27 mouse cellular contexts compared by ENCODE assay signal in the genomic region with DNA sequence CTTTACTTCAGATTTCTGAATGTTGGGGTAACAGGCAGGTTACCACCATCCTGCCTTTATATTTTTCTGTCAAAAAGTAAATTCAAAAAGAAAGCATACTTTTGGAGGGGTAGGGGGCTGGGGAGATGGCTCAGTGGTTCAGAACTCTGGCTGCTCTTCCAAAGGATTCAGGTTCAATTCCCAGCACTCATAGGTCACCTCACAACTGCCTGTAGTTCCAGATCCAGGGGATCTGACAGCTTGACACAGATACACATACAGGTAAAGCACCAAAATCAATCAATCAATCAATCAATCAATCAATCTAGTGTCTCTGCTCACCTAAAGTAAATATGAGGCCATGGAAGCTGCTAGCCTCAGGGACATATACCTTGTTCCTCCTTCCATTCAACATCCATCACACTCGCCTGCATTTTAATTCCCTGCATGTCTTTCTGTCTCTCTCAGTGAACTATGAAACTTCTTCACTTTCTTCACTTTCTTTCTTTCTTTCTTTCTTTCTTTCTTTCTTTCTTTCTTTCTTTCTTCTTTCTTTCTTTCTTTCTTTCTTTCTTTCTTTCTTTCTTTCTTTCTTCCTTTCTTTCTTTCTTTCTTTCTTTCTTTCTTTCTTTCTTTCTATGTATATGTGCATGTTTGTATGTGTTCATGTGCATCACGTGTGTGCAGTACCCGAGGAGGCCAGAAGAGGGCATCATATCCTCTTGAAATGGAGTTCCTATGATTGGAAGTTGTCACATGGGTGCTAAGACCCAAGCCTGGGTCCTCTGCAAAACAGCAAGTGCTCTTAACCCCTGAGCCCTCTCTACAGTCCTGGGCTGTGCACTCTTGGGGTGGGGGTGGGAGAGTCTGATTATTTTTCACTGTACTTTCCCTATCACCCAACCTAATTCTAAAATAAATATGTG. TPM values are rescaled to one million over a fixed set of nuclear protein-coding genes. Genes with fewer than 3 reads are reported as not detected.
DNase-seq lines count a peak whose midpoint lies in the region; ATAC-seq and TF ChIP-seq lines count a peak whose summit lies in the region.
"Had no signal": no experiment of that assay in that cellular context is flagged by ENCODE, and none has a peak within 500 bp of the region (broad histone marks: within the 10 kb centered on the region; RNA-seq: fewer than 3 reads in every experiment).

No protein-coding gene starts in this region.

- DNase-seq in kidney, postnatal 0 days (ENCODE audit: low spot score), result no peak
- DNase-seq in kidney, adult 9 months, result no peak
- DNase-seq in testis, postnatal 14 days (ENCODE audit: low spot score), result no peak
- peak; percentile 64 for DNase-seq in R1 (ENCODE audit: low read depth, low spot score)
- no peak for DNase-seq in stomach, postnatal 0 days (ENCODE audit: low spot score)
- no peak for DNase-seq in right cerebral cortex, postnatal 10 days (ENCODE audit: low spot score in 2 of 2)
- DNase-seq: adrenal gland, postnatal 25 days; cerebellum, adult 9-11 months; gastrocnemius, postnatal 10 days; kidney, adult 8-10 months; kidney, postnatal 4 days; layer of hippocampus, adult 9-11 months; lung, embryonic 14.5 days; lung, postnatal 4 days; retina, postnatal 1 day; right cerebral cortex, postnatal 4 days had no signal

- no peak overlapping the region for H3K9ac ChIP-seq in kidney, postnatal 0 days (ENCODE audit: low read depth, low read length)
- no peak overlapping the region for H3K9ac ChIP-seq in stomach, postnatal 0 days (ENCODE audit: low read length)
- H3K9ac ChIP-seq in kidney, embryonic 14.5 days (ENCODE audit: low read depth, low read length), result no peak overlapping the region
- H3K9ac ChIP-seq: embryonic facial prominence, embryonic 15.5 days; hindbrain, embryonic 12.5 days; lung, embryonic 14.5 days; midbrain, embryonic 15.5 days; neural tube, embryonic 13.5 days had no signal

- no peak overlapping the region for H3K4me2 ChIP-seq in kidney, postnatal 0 days (ENCODE audit: low read length)
- H3K4me2 ChIP-seq in stomach, postnatal 0 days (replicated peaks; ENCODE audit: low read depth), result no peak overlapping the region
- no peak overlapping the region for H3K4me2 ChIP-seq in kidney, embryonic 14.5 days (replicated peaks; ENCODE audit: low read depth, low read length)
- H3K4me2 ChIP-seq: embryonic facial prominence, embryonic 15.5 days; heart, embryonic 11.5 days; hindbrain, embryonic 12.5 days; lung, embryonic 14.5 days; midbrain, embryonic 15.5 days; neural tube, embryonic 13.5 days had no signal

- TF ChIP-seq POLR2A in testis, adult 2 months (IDR thresholded peaks at IDR 0.05; ENCODE audit: control insufficient read depth, low read depth, low read length), result no peak

- WGBS in kidney, postnatal 0 days, result 91% methylated on average over 3 of the region's 3 CpGs
- 89% methylated on average over 3 of the region's 3 CpGs for WGBS in stomach, postnatal 0 days
- WGBS in kidney, embryonic 14.5 days, result 93% methylated on average over 3 of the region's 3 CpGs

- no peak overlapping the region for H3K4me3 ChIP-seq in kidney, postnatal 0 days (replicated peaks; ENCODE audit: low read depth, low read length)
- no peak overlapping the region for H3K4me3 ChIP-seq in testis, adult 2 months (ENCODE audit: control insufficient read depth, low read depth, low read length)
- H3K4me3 ChIP-seq in stomach, postnatal 0 days (ENCODE audit: low read depth, low read length), result no peak overlapping the region
- no peak overlapping the region for H3K4me3 ChIP-seq in kidney, embryonic 14.5 days (ENCODE audit: low read length)
- H3K4me3 ChIP-seq: embryonic facial prominence, embryonic 15.5 days; hindbrain, embryonic 12.5 days; left cerebral cortex, adult 2 months; limb, embryonic 10.5 days; midbrain, embryonic 15.5 days; myocyte; neural tube, embryonic 13.5 days had no signal

- no peak overlapping the region for H3K27ac ChIP-seq in kidney, postnatal 0 days
- no peak overlapping the region for H3K27ac ChIP-seq in testis, adult 2 months (ENCODE audit: control insufficient read depth, insufficient read depth, low read depth, low read length)
- no peak overlapping the region for H3K27ac ChIP-seq in stomach, postnatal 0 days (replicated peaks)
- H3K27ac ChIP-seq in kidney, embryonic 14.5 days (ENCODE audit: low read depth, low read length), result no peak overlapping the region
- H3K27ac ChIP-seq: embryonic facial prominence, embryonic 15.5 days; hindbrain, embryonic 12.5 days; left cerebral cortex, adult 2 months; limb, embryonic 10.5 days; midbrain, embryonic 15.5 days; neural tube, embryonic 13.5 days had no signal

- H3K4me1 ChIP-seq in kidney, postnatal 0 days (replicated peaks; ENCODE audit: insufficient read depth, low read length), result peaks cover 8% of the 10 kb centered on the region; the same call in 1 of the 2 replicates
- peaks cover 12% of the 10 kb centered on the region for H3K4me1 ChIP-seq in testis, adult 2 months (ENCODE audit: control insufficient read depth, insufficient read depth, low read length)
- H3K4me1 ChIP-seq in stomach, postnatal 0 days (replicated peaks; ENCODE audit: control insufficient read depth, insufficient read depth), result 0 out of 2 replicates have a peak, but pooled peaks cover 2% of the 10 kb centered on the region
- H3K4me1 ChIP-seq in kidney, embryonic 14.5 days (ENCODE audit: control insufficient read depth, insufficient read depth, low read length), result peaks cover 9% of the 10 kb centered on the region; the same call in 1 of the 2 replicates

- no peaks in the 10 kb centered on the region for H3K36me3 ChIP-seq in kidney, postnatal 0 days (ENCODE audit: insufficient read depth, low read length)
- no peaks in the 10 kb centered on the region for H3K36me3 ChIP-seq in testis, adult 2 months (ENCODE audit: control insufficient read depth, insufficient read depth, low read length)
- H3K36me3 ChIP-seq in stomach, postnatal 0 days (ENCODE audit: control insufficient read depth, insufficient read depth, low read length), result no peaks in the 10 kb centered on the region
- H3K36me3 ChIP-seq in kidney, embryonic 14.5 days (ENCODE audit: control insufficient read depth, insufficient read depth, low read length), result no peaks in the 10 kb centered on the region
- H3K36me3 ChIP-seq: embryonic facial prominence, embryonic 15.5 days; hindbrain, embryonic 12.5 days; limb, embryonic 10.5 days; midbrain, embryonic 15.5 days; neural tube, embryonic 13.5 days had no signal

- H3K9me3 ChIP-seq in kidney, postnatal 0 days (replicated peaks; ENCODE audit: low read length), result no peaks in the 10 kb centered on the region
- H3K9me3 ChIP-seq in stomach, postnatal 0 days (ENCODE audit: control insufficient read depth, low read length), result no peaks in the 10 kb centered on the region
- peaks cover 4% of the 10 kb centered on the region; the same call in 1 of the 2 replicates for H3K9me3 ChIP-seq in kidney, embryonic 14.5 days (ENCODE audit: control insufficient read depth, low read length)
- H3K9me3 ChIP-seq: embryonic facial prominence, embryonic 15.5 days; hindbrain, embryonic 12.5 days; limb, embryonic 10.5 days; neural tube, embryonic 13.5 days had no signal

- TF ChIP-seq CTCF in kidney, postnatal 0 days (IDR thresholded peaks at IDR 0.05; ENCODE audit: low read depth), result 0 out of 2 replicates have a peak, but pooled peaks have one; percentile 14
- peak; percentile 11; the same call in 1 of the 2 replicates for TF ChIP-seq CTCF in testis, adult 2 months (IDR thresholded peaks at IDR 0.05; ENCODE audit: control insufficient read depth, insufficient read depth, insufficient replicate concordance, low read depth, low read length)
- TF ChIP-seq CTCF in stomach, postnatal 0 days (IDR thresholded peaks at IDR 0.05; ENCODE audit: low read depth), result 0 out of 2 replicates have a peak, but pooled peaks have one; percentile 17

- H3K27me3 ChIP-seq in kidney, postnatal 0 days (ENCODE audit: insufficient read depth, low read length), result no peaks in the 10 kb centered on the region
- no peaks in the 10 kb centered on the region for H3K27me3 ChIP-seq in testis, adult 2 months (ENCODE audit: control insufficient read depth, insufficient read depth, low read length)
- H3K27me3 ChIP-seq in stomach, postnatal 0 days (ENCODE audit: control insufficient read depth, insufficient read depth, low read length), result no peaks in the 10 kb centered on the region
- no peaks in the 10 kb centered on the region for H3K27me3 ChIP-seq in kidney, embryonic 14.5 days (ENCODE audit: control insufficient read depth, insufficient read depth, low read length)

- TF ChIP-seq EP300 in stomach, postnatal 0 days (optimal IDR thresholded peaks at IDR 0.05), result no peak

- ATAC-seq in kidney, postnatal 0 days (replicated peaks; ENCODE audit: low FRiP score, low read depth), result no peak
- ATAC-seq in stomach, postnatal 0 days (ENCODE audit: low FRiP score, low TSS enrichment), result no peak
- no peak for ATAC-seq in kidney, embryonic 14.5 days (ENCODE audit: low FRiP score, low TSS enrichment)
- ATAC-seq: forebrain, embryonic 14.5 days; midbrain, embryonic 15.5 days had no signal

RNA-seq across cellular contexts. Expression of gene Cpsf6, which starts 59.6 kb away (rescaled TPM):
- polyA plus RNA-seq in kidney, postnatal 0 days (2015; fragmentation: Nextera tagmentation; extraction: Ambion mirVana), result 111 and 120 TPM in 2 replicates
- 23.6 and 26.7 TPM in 2 replicates for polyA plus RNA-seq in testis, adult 2 months (2012; rRNA removed)
- 52.5 and 53.6 TPM in 2 replicates for polyA plus RNA-seq in stomach, postnatal 0 days (2015; fragmentation: Nextera tagmentation; extraction: Ambion mirVana)
- polyA plus RNA-seq in kidney, embryonic 14.5 days (2014; fragmentation: Nextera tagmentation; extraction: Ambion mirVana), result 166 and 208 TPM in 2 replicates
